Mouse (Mus musculus) brain, embryonic 14.5 days (tissue): Measurements from ENCODE around the gene Ptprt. TPM values are rescaled to one million over a fixed set of nuclear protein-coding genes. Genes with fewer than 3 reads are reported as not detected.

Experiments used
- DNase-seq: peaks from one replicate; pipeline ENCODE4 v3.0.0-alpha.2; 2011; ENCODE audit warnings: low read depth
- CTCF ChIP-seq: fragments of 200-500 bp; IDR thresholded peaks from 2 replicates; pipeline ENCODE4 v1.5.1; 2012; ENCODE audit warnings: inconsistent platforms, mild to moderate bottlenecking, moderate library complexity, borderline replicate concordance; ENCODE audit not compliant: insufficient read depth, insufficient read length; ENCODE audit errors: extremely low read depth
- POLR2A ChIP-seq: fragments of 200-500 bp; IDR thresholded peaks from 2 replicates; pipeline ENCODE4 v1.6.1; 2012; ENCODE audit warnings: mild to moderate bottlenecking, inconsistent platforms, borderline replicate concordance; ENCODE audit not compliant: poor library complexity, insufficient read depth, insufficient read length, severe bottlenecking; ENCODE audit errors: extremely low read depth
- polyA plus RNA-seq: library from polyadenylated mRNA; depleted of rRNA; stranded (reverse); fragments of >200 nt; gene quantifications from 2 replicates; pipeline ENCODE4 v1.2.3, GENCODE M21; 2012

Gene Ptprt
- polyA plus RNA-seq, 1 experiment: 14.8 TPM

DNA sequence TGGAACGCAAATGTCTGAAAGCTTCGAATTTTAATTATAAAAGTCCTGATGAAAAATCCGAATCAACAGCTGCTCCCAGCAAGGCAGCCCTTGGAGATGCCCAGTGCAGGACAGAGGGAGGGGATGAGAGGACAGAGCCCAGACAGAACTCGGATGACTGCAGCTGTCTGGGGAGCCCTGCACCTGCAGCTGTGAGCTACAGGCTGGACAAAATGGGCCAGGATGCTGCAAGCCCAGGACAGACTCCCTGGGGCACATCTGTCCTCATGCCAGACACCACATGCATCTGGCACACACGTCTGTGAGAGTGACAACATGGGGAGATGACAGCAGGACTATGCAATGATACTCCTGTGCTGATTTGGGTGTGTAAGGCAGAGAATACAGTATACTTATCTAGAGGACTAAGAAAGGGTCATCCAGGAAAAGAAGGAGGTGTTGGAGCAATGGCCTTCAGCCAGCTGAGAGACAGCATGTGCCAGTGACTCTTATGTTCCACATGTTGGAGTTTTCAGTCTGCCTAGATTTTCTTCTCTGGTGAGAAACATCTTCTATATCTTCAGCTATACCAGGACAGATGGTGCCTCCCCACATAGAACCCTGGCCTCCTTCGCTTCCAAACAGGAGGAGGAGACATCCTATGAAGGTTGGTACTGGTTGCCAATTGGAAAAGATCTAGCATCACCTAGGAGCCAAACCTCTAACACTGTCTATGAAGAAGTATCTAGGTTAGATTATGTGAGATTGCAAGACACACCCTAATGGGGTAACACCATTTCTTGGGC lies 259.4 kb downstream of the Ptprt start:
- DNase-seq: peak; percentile 26
- TF ChIP-seq CTCF (no peak), POLR2A (no peak)

GRCm38 (mm10) chr2:162394601-162395000 lies 266.3 kb downstream of the Ptprt start:
- TF ChIP-seq POLR2A (no peak), CTCF (no peak)
- DNase-seq: no peak

DNA sequence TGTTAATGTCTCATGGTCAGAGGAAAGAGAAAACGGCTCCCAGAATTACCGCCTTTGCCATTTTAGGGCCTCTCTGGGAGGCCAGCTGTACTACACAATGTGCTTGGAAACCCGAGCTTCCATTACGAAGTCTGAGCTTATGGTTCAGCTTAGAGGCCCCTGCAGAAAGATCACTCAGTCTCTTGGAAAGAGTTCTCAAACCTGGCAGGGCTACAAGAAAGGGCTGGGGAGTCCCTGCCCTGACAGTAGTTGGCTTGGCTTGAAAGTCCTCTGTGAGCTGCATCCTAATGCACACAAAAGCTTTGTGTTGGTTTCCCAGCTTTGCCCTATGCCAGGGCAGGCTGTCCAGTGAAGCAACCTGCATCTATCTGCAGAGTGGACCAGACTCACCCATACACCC lies 269.1 kb downstream of the Ptprt start:
- TF ChIP-seq POLR2A: no peak
- no peak for TF ChIP-seq CTCF
- DNase-seq: peak; percentile 79

GRCm38 (mm10) chr2:162377309-162377708 lies 283.6 kb downstream of the Ptprt start:
- TF ChIP-seq CTCF (no peak), POLR2A (no peak)
- peak; percentile 82 for DNase-seq

- DNase-seq: no peak
- TF ChIP-seq POLR2A (no peak), CTCF (no peak)
Measured at GRCm38 (mm10) chr2:162349047-162349446, 311.9 kb downstream of the Ptprt start.

DNA sequence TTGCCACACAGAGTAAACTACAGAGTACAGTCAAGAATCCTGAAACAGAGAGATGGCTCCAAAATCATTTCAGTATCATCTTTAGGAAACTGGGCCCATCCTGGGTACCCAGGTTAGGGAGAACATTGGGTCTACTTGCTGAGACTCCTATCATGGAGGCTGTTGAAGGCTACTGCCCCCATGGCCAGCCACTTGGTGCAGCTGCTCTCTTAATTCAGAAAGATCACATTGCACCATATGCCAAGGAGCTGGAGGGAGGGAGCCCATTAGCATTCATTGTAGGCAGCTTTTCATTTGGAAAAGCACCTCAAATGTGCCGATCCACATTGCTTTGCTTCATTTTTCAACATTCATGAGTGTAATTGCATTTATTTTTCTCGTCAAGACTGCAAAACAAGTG lies 319.1 kb downstream of the Ptprt start:
- TF ChIP-seq CTCF (no peak), POLR2A (no peak)
- DNase-seq: peak; percentile 68

DNA sequence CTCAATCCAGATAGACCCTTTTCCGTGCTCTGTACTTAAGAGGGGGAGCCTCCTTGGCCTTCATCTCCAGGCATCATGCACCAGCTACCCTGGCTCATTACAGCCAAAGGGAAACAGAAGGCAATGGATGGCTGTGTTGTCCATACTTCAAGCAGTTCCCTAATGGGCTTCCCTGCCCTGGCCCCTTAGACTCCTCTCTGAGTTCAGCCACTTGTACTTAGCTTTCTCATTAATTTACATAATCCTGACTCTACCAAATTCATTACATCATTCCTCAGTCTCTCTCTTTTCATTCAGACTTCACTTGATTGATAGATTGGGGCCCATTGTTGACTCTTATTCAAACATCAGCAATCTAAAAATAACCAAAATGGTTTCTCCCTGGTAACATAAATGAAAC lies 320.7 kb downstream of the Ptprt start:
- DNase-seq: peak; percentile 82
- no peak for TF ChIP-seq POLR2A
- TF ChIP-seq CTCF: no peak

DNA sequence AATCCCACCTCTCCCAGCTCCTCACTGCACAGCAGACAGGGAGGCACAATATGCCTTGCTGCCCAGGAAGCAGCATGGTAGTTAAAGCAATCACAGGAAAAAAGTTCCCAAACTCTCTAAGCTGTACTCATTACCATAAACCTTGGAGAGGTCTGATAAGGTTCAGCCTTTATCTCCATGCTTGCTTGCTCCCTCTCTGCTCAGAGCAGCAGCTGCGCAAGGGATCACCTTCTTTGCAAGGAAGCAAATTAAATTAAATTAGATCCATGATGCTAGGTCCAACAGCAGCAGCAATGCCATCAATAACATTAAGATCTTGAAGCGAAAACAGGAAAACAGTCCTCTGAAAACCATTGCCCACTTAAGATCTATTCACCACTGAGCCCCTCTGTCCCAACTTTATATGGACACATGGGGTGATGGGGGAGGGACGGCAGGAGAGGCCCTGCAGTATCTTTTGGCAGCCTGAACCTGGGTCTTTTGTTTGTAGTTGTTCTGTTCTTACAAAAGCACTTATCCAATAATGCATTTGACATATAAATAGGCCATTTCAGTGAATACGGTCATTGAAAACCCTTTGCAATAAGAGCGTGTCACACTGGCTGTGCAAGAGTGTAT lies 328.8 kb downstream of the Ptprt start:
- TF ChIP-seq POLR2A (no peak), CTCF (no peak)
- peak; percentile 75 for DNase-seq

GRCm38 (mm10) chr2:162329430-162329829 lies 331.5 kb downstream of the Ptprt start:
- no peak for DNase-seq
- TF ChIP-seq POLR2A: no peak
- TF ChIP-seq CTCF: no peak

DNA sequence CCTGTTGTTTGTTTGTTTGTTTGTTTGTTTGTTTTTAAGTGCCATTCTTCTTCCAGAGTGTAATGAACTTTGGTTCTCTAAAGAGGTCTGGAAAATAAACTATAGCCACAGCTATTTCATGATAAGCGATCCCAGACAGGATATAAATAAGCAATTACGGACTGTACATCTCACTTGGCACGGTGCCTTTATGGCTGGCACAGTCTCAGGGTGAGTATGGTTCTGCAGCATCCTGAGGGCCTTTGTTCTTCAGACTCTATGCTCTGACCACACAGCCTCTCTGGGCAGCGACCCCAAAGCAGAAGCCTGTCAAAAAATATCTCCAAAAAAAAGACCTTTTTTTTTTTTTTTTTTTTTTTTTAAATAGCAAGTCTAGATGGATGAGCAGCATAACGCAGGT lies 338.5 kb downstream of the Ptprt start:
- no peak for TF ChIP-seq POLR2A
- no peak for TF ChIP-seq CTCF
- peak; percentile 62 for DNase-seq

DNA sequence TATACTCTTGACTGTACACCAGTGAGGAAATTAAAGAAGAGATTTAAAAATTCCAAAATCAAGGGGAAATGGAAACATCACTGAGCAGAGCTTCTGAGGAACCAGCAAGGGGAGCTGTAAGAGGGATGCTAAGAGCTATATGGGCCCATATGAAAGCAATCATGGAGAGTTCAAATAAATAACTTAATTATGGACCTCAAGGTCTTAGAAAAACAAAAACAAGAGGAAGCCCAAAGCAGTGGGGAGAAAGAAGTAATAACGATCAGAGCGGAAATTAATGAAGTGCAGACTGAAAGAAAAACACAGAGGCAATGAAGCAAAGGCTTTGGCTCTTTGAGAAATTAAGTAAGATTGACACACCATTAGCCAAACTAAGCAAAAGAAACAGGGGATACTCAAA lies 353.0 kb downstream of the Ptprt start:
- no peak for TF ChIP-seq POLR2A
- TF ChIP-seq CTCF: no peak
- DNase-seq: peak; percentile 17

- TF ChIP-seq CTCF: peak; percentile 31; the same call in 1 of the 2 replicates
- TF ChIP-seq POLR2A: no peak
- DNase-seq: peak; percentile 35
Measured at GRCm38 (mm10) chr2:162294070-162294469, 366.9 kb downstream of the Ptprt start.

GRCm38 (mm10) chr2:162282606-162283005 lies 378.3 kb downstream of the Ptprt start:
- TF ChIP-seq POLR2A: no peak
- no peak for TF ChIP-seq CTCF
- peak; percentile 90 for DNase-seq
